Mouse (Mus musculus) embryo, embryonic 11.5 days (tissue): ENCODE results near the gene Pnlip.

Experiments
- DNase-seq: peaks from one replicate; pipeline ENCODE4 v3.0.0-alpha.2; 2012; ENCODE audit warnings: low read depth, low spot score

Gene Pnlip

GRCm38 (mm10) chr19:58726551-58726950 lies 74.3 kb downstream of the Pnlip start:
- no peak for DNase-seq

- DNase-seq = no peak
Measured at GRCm38 (mm10) chr19:58727756-58728155, 75.5 kb downstream of the Pnlip start.

DNA sequence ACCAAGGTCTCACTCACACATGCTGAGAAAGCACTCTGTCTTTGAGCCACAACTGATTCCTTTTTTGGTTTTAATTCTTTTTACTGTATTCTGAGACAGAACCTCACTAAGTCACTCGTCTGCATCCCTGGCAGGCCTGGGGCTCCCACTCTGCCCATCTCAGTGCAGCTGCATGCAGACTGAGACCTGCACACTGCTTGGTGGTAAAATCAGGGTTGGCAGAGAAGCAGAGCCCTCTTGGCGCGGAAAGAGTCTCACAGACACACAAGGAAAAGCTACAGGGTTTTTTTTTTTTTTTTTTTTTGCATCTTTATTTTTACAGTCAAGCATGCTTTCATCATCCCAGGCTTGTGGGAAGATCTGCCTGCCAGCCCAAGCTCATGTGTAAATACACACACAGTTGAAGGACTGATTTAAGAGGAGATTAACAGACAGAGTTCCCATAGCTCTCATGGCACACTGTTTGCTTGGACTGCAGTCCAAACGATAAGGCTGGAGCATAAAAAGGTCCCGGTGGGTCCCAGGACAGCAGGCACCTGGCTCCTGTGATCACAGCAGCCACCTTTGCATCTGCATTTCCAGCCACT lies 76.2 kb downstream of the Pnlip start, which contains the start of gene Pnliprp1:
Gene Pnliprp1 (plus strand): TSS at position 443 of the 587 bp plus-strand sequence.
- no peak for DNase-seq
